Mouse (Mus musculus) heart, embryonic 12.5 days (tissue): ENCODE data around the gene Vps36. TPM values are rescaled to one million over a fixed set of nuclear protein-coding genes. Genes with fewer than 3 reads are reported as not detected.
A peak's percentile ranks its signal among the peaks of the same experiment; 100 is the strongest.

Source experiments
- ATAC-seq: fragments of 200-750 bp; cut with Nextera tagmentation; 2 replicates; pipeline ENCODE4 v1.8.0; 2017; ENCODE audit warnings: moderate TSS enrichment, moderate library complexity; ENCODE audit not compliant: insufficient number of reproducible peaks, low FRiP score
- H3K27ac ChIP-seq: fragments of 300-500 bp; sonication (generic); 2 replicates; pipeline ENCODE4 v1.5.1; 2016; ENCODE audit warnings: mild to moderate bottlenecking, moderate library complexity; ENCODE audit not compliant: poor library complexity, severe bottlenecking
- H3K27me3 ChIP-seq: fragments of 300-500 bp; sonication (generic); replicated peaks from 2 replicates; pipeline ENCODE4 v1.6.1; 2016; ENCODE audit warnings: mild to moderate bottlenecking, moderate library complexity
- H3K36me3 ChIP-seq: fragments of 300-500 bp; sonication (generic); 2 replicates; pipeline ENCODE4 v1.6.1; 2016; ENCODE audit warnings: mild to moderate bottlenecking, moderate library complexity
- H3K4me1 ChIP-seq: fragments of 300-500 bp; sonication (generic); replicated peaks from 2 replicates; pipeline ENCODE4 v1.6.1; 2016; ENCODE audit warnings: mild to moderate bottlenecking
- H3K4me2 ChIP-seq: fragments of 300-500 bp; sonication (generic); 2 replicates; pipeline ENCODE4 v1.6.1; 2016; ENCODE audit warnings: mild to moderate bottlenecking, moderate library complexity
- H3K4me3 ChIP-seq: fragments of 300-500 bp; sonication (generic); 2 replicates; pipeline ENCODE4 v1.5.1; 2016; ENCODE audit warnings: mild to moderate bottlenecking
- H3K9ac ChIP-seq: fragments of 300-500 bp; sonication (generic); 2 replicates; pipeline ENCODE4 v1.6.1; 2016; ENCODE audit warnings: mild to moderate bottlenecking, moderate library complexity
- H3K9me3 ChIP-seq: fragments of 300-500 bp; sonication (generic); replicated peaks from 2 replicates; pipeline ENCODE4 v1.6.1; 2016; ENCODE audit warnings: mild to moderate bottlenecking, moderate library complexity
- WGBS: fragments of 180-500 bp; shearing (Covaris S2); methylation state at CpG from one replicate; pipeline ENCODE4 v1.1.7; 2016; 5-methylcytosine and 5-hydroxymethylcytosine counted together
- polyA plus RNA-seq: library from polyadenylated mRNA; unstranded; fragments of >200 nt; fragmentation: Nextera tagmentation; extraction: Ambion mirVana; gene quantifications from 2 replicates; pipeline ENCODE4 v1.2.1, GENCODE M21; 2016

The Vps36 gene
- polyA plus RNA-seq: 23.8 and 24.2 TPM in 2 replicates

- ATAC-seq: peak; percentile 95
- no peaks in the 10 kb centered on the region for H3K9me3 ChIP-seq
Measured at GRCm38 (mm10) chr8:22192660-22193431, at the start of gene Vps36. Vps36 (plus strand) TSS chr8:22192809.

GRCm38 (mm10) chr8:22143764-22144491 lies 48.7 kb upstream of the Vps36 start:
- peaks cover 16% of the 10 kb centered on the region for H3K36me3 ChIP-seq
- no peak overlapping the region for H3K4me3 ChIP-seq
- no peaks in the 10 kb centered on the region for H3K27me3 ChIP-seq
- no peak overlapping the region for H3K9ac ChIP-seq
- H3K27ac ChIP-seq: no peak overlapping the region
- no peaks in the 10 kb centered on the region for H3K9me3 ChIP-seq
- ATAC-seq: no peak; the same call in 1 of the 2 replicates
- WGBS: 16% methylated on average over 1 of the region's 1 CpGs
- H3K4me2 ChIP-seq: no peak overlapping the region
- H3K4me1 ChIP-seq: peaks cover 15% of the 10 kb centered on the region

More at GRCm38 (mm10) chr8:22192660-22193431, at the start of gene Vps36:
- Histone ChIP-seq H3K4me3 (peak within 1 kb of the TSS; percentile 75), H3K4me1 (peaks cover 8% of the 10 kb centered on the region; the same call in 1 of the 2 replicates), H3K27me3 (no peaks in the 10 kb centered on the region), H3K9ac (peak within 1 kb of the TSS; percentile 95), H3K4me2 (peak within 1 kb of the TSS; percentile 71), H3K27ac (peak within 1 kb of the TSS; percentile 96), H3K36me3 (peaks cover 2% of the 10 kb centered on the region)
- under 1% methylated on average over 73 of the region's 73 CpGs for WGBS

DNA sequence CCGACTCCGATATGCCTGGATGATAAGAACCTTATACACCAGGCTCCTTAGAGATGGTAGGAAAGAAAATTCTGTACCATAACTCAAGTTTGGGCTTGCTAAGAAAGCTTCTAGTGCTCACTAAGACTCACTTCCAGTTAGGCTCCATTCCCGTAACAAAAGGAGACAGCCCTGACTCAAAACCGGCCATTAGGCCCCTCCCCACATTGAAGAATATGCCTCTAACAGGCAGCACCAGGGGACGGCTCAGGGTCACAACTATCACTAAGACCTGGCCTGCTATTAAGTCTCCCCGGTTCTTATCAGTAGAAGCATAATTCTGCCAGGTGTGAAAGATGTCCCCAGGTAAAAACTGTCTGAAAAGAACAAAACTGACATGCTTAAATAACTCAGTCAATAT lies 46.8 kb upstream of the Vps36 start:
- Histone ChIP-seq H3K27me3 (no peaks in the 10 kb centered on the region), H3K9ac (no peak overlapping the region), H3K9me3 (0 out of 2 replicates have a peak, but pooled peaks cover under 1% of the 10 kb centered on the region), H3K4me2 (no peak overlapping the region), H3K4me3 (no peak overlapping the region), H3K36me3 (peaks cover 17% of the 10 kb centered on the region), H3K4me1 (peaks cover 21% of the 10 kb centered on the region), H3K27ac (no peak overlapping the region)
- no peak for ATAC-seq
- 68% methylated on average over 6 of the region's 6 CpGs for WGBS

DNA sequence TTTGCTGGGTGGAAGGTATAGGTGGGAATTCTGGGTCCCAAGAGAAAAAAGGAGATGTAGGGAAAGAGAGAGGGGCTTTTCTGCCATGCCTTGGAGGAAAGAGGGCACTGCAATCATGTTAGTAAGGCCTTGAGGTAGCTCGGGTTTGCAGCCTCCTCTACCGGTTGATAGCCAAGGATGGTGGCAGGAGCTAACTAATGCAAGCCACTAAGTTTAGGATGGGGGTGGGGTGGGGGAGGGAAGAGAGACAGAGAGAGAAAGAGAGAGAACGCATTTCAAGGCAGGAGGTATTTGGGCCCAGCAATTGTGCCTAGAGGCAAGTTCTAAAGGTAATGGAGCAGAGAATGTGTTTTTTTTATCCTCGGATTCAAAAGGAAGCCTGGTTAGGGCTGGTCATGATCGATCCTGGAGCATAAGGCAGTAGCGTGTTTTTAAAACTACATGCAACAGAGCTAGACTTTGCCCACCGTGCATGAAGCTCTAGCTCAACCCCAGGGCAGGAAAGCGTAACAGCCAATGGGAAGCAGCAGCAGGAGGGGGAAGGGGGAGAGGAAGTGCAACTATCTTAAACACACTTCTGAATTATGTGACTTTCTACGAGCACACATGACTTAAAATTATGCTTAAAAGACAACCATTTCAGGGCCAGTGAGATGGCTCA lies 44.8 kb upstream of the Vps36 start:
- Histone ChIP-seq H3K4me1 (peaks cover 14% of the 10 kb centered on the region), H3K9ac (no peak overlapping the region), H3K36me3 (peaks cover 14% of the 10 kb centered on the region), H3K4me3 (no peak overlapping the region), H3K27me3 (no peaks in the 10 kb centered on the region), H3K27ac (no peak overlapping the region), H3K4me2 (no peak overlapping the region), H3K9me3 (0 out of 2 replicates have a peak, but pooled peaks cover 2% of the 10 kb centered on the region)
- WGBS: 72% methylated on average over 9 of the region's 9 CpGs
- no peak for ATAC-seq

DNA sequence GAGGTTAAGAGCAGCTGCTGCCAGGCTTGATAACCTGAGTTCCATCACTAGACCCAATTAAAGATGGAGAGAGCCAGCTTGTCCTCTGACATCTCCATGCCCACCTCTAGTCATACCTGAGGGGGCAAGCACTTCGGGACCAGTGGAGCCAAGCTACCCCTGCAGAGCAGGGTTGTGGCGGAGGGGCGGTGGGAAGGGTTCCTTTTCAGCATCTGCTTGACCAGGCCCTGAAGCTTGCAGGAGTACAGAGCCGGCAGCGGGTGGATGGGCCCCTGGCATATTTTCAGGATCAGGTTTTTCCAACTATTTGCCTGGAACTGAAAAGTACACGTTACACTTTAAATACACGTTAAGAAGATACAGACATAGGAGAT lies 44.3 kb upstream of the Vps36 start:
- 89% methylated on average over 7 of the region's 7 CpGs for WGBS
- ATAC-seq: no peak

GRCm38 (mm10) chr8:22149643-22150344 lies 42.8 kb upstream of the Vps36 start:
- H3K27me3 ChIP-seq: no peaks in the 10 kb centered on the region
- no peak overlapping the region for H3K4me3 ChIP-seq
- H3K36me3 ChIP-seq: peaks cover 18% of the 10 kb centered on the region
- H3K9me3 ChIP-seq: 0 out of 2 replicates have a peak, but pooled peaks cover 2% of the 10 kb centered on the region
- H3K9ac ChIP-seq: no peak overlapping the region
- H3K27ac ChIP-seq: 0 out of 2 replicates have a peak overlapping the region, but pooled peaks have one; percentile 33
- no peak overlapping the region for H3K4me2 ChIP-seq
- H3K4me1 ChIP-seq: 0 out of 2 replicates have a peak, but pooled peaks cover 6% of the 10 kb centered on the region
- ATAC-seq: no peak
- WGBS: 85% methylated on average over 11 of the region's 11 CpGs

More for the DNA sequence above, 44.3 kb upstream of the Vps36 start:
- H3K9me3 ChIP-seq: 0 out of 2 replicates have a peak, but pooled peaks cover 2% of the 10 kb centered on the region
- H3K27me3 ChIP-seq: no peaks in the 10 kb centered on the region
- H3K4me1 ChIP-seq: peaks cover 14% of the 10 kb centered on the region
- H3K4me3 ChIP-seq: no peak overlapping the region
- H3K36me3 ChIP-seq: peaks cover 14% of the 10 kb centered on the region
- no peak overlapping the region for H3K4me2 ChIP-seq
- H3K9ac ChIP-seq: no peak overlapping the region
- no peak overlapping the region for H3K27ac ChIP-seq

- Histone ChIP-seq H3K9me3 (0 out of 2 replicates have a peak, but pooled peaks cover 2% of the 10 kb centered on the region), H3K4me2 (no peak overlapping the region), H3K27ac (no peak overlapping the region), H3K36me3 (peaks cover 18% of the 10 kb centered on the region), H3K27me3 (no peaks in the 10 kb centered on the region), H3K4me3 (no peak overlapping the region), H3K4me1 (0 out of 2 replicates have a peak, but pooled peaks cover 6% of the 10 kb centered on the region), H3K9ac (no peak overlapping the region)
- ATAC-seq: no peak
- WGBS: 72% methylated on average over 3 of the region's 3 CpGs
Measured at GRCm38 (mm10) chr8:22150345-22150663, 42.3 kb upstream of the Vps36 start.

DNA sequence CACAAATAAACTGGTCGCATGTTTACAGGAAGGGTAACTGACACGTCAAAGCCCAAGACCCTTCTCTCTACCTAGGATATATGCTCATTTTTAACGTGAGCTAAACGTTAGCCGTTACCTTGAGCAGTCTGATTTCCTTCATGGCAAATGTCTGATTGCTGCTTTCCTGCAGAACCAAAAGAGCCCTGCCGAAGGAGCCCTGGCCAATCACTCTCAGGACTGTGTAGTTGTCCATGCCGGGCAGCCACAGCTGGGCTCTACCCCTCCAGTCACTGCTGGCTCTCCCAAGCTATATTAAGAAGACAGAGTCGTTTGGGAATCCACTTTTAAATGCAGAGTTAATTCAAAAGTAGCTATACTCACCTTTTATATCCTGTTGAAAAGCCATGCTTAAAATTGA lies 30.4 kb upstream of the Vps36 start:
- Histone ChIP-seq H3K4me2 (no peak overlapping the region), H3K27me3 (no peaks in the 10 kb centered on the region), H3K27ac (no peak overlapping the region), H3K4me3 (no peak overlapping the region), H3K9me3 (no peaks in the 10 kb centered on the region), H3K36me3 (peaks cover 15% of the 10 kb centered on the region), H3K9ac (no peak overlapping the region), H3K4me1 (peaks cover 9% of the 10 kb centered on the region)
- no peak for ATAC-seq
- WGBS: 83% methylated on average over 8 of the region's 8 CpGs

DNA sequence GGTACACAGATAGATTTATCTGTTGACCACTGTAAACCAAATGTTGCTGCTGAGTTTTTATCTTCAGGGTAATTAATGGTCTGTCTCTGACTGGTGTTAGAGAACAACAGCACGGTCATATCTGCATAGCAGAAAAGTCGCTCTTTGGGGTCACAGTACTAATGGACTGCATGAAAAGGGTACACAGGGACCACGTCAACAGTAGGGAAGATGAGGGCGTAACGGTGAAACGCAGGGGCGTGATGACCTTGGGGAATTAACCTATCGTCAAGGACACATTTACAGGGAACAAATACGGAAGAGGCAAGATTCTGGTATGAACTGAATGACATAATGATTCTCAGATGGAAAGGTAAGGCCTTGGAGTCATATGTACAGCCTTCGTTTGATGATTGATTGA lies 28.2 kb upstream of the Vps36 start:
- WGBS: 81% methylated on average over 10 of the region's 10 CpGs
- H3K9me3 ChIP-seq: no peaks in the 10 kb centered on the region
- H3K36me3 ChIP-seq: peaks cover 25% of the 10 kb centered on the region
- no peak overlapping the region for H3K9ac ChIP-seq
- no peak overlapping the region for H3K27ac ChIP-seq
- no peak overlapping the region for H3K4me2 ChIP-seq
- ATAC-seq: no peak
- H3K27me3 ChIP-seq: no peaks in the 10 kb centered on the region
- H3K4me3 ChIP-seq: no peak overlapping the region
- peaks cover 9% of the 10 kb centered on the region for H3K4me1 ChIP-seq

DNA sequence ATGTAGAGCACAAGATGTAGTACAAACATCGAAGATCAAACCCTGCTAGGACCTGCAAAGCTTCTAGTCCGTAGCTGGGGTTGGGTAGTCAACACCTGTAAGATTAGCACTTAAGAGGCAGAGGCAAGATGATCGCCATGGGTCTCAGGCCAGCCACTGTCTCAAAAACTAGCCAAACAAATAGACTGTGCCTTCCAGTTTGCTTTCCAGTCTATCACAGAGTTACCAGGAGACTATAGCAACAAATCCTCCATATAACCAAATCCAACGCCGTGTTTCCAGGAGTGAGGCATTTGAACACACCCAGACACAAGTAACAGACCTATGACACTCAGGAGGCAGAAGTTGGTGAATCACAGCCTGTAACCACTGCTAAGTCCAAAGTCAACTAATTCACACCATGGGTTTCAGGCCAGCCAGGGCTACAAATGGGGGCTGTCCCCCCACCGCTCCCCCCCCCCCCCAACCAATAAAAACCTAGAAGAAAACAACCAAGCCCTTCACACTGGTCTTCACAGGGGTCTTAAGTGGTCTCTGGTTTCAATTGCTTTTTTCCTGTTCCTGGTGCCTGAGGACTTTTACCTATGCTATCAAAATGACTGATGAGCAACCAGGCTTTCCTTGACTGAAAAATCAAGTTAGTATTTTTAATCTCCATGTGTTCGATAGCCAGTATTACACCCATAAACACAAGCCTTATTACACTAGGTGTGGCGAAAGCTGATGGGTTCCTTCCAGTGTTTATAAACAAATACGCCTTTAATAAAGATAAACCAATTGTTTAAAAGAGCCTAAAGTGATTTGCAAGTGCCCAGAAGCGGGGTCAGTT lies 27.1 kb upstream of the Vps36 start:
- 48% methylated on average over 10 of the region's 10 CpGs for WGBS
- Histone ChIP-seq H3K27ac (0 out of 2 replicates have a peak overlapping the region, but pooled peaks have one; percentile 51), H3K9me3 (no peaks in the 10 kb centered on the region), H3K36me3 (peaks cover 23% of the 10 kb centered on the region), H3K27me3 (no peaks in the 10 kb centered on the region), H3K4me1 (peaks cover 9% of the 10 kb centered on the region), H3K4me2 (peak overlapping the region; percentile 67), H3K9ac (peak overlapping the region; percentile 70), H3K4me3 (peak overlapping the region; percentile 73)
- peak; percentile 9; the same call in 1 of the 2 replicates for ATAC-seq
